Mouse (Mus musculus): ENCODE measurements around the gene Sike1. TPM values are rescaled to one million over a fixed set of nuclear protein-coding genes. Genes with fewer than 3 reads are reported as not detected.

Gene Sike1
- 77.2 and 86.8 TPM in 2 replicates for polyA plus RNA-seq (2016; fragmentation: Nextera tagmentation; extraction: Ambion mirVana)

- Histone ChIP-seq H3K9ac (peak within 1 kb of the TSS; percentile 83), H3K36me3 (replicated peaks) (peaks cover 28% of the 10 kb centered on the region), H3K4me2 (peak within 1 kb of the TSS; percentile 63), H3K4me1 (peaks cover 12% of the 10 kb centered on the region), H3K4me3 (replicated peaks) (peak within 1 kb of the TSS; percentile 79), H3K27ac (peak within 1 kb of the TSS; percentile 89), H3K27me3 (no peaks in the 10 kb centered on the region), H3K9me3 (0 out of 2 replicates have a peak, but pooled peaks cover 6% of the 10 kb centered on the region)
- WGBS = under 1% methylated on average over 58 of the region's 60 CpGs
- ATAC-seq (ENCODE audit: low FRiP score) = peak; percentile 99
Observed at GRCm38 (mm10) chr3:102995605-102996321, at the start of gene Sike1. TSS of gene Sike1 (plus strand) at chr3:102995708.

- Histone ChIP-seq H3K4me3 (replicated peaks) (no peak overlapping the region), H3K9ac (no peak overlapping the region), H3K4me2 (no peak overlapping the region), H3K27ac (no peak overlapping the region), H3K36me3 (replicated peaks) (no peaks in the 10 kb centered on the region), H3K4me1 (no peaks in the 10 kb centered on the region), H3K27me3 (no peaks in the 10 kb centered on the region), H3K9me3 (no peaks in the 10 kb centered on the region)
- ATAC-seq (ENCODE audit: low FRiP score) = no peak
- WGBS = 77% methylated on average over 3 of the region's 3 CpGs
Observed at GRCm38 (mm10) chr3:102946312-102946711, 49.2 kb upstream of the Sike1 start.

GRCm38 (mm10) chr3:102946861-102947260 lies 48.6 kb upstream of the Sike1 start:
- Histone ChIP-seq H3K4me2 (no peak overlapping the region), H3K9me3 (no peaks in the 10 kb centered on the region), H3K36me3 (replicated peaks) (no peaks in the 10 kb centered on the region), H3K27me3 (no peaks in the 10 kb centered on the region), H3K4me1 (no peaks in the 10 kb centered on the region), H3K4me3 (replicated peaks) (no peak overlapping the region), H3K27ac (no peak overlapping the region), H3K9ac (no peak overlapping the region)
- 44% methylated on average over 5 of the region's 5 CpGs for WGBS
- no peak for ATAC-seq (ENCODE audit: low FRiP score)

- 92% methylated on average over 12 of the region's 12 CpGs for WGBS
- ATAC-seq (ENCODE audit: low FRiP score) = no peak
- no peak overlapping the region for H3K4me2 ChIP-seq
Observed at GRCm38 (mm10) chr3:102954476-102954875, 41.0 kb upstream of the Sike1 start.

GRCm38 (mm10) chr3:102955143-102955542 lies 40.4 kb upstream of the Sike1 start:
- no peak overlapping the region for H3K4me2 ChIP-seq
- H3K27me3 ChIP-seq = no peaks in the 10 kb centered on the region
- WGBS = 88% methylated on average over 3 of the region's 3 CpGs
- H3K27ac ChIP-seq = no peak overlapping the region
- H3K36me3 ChIP-seq (replicated peaks) = no peaks in the 10 kb centered on the region
- no peak for ATAC-seq (ENCODE audit: low FRiP score)
- no peak overlapping the region for H3K4me3 ChIP-seq (replicated peaks)
- H3K4me1 ChIP-seq = no peaks in the 10 kb centered on the region
- no peak overlapping the region for H3K9ac ChIP-seq
- H3K9me3 ChIP-seq = no peaks in the 10 kb centered on the region

More at GRCm38 (mm10) chr3:102954476-102954875, 41.0 kb upstream of the Sike1 start:
- no peaks in the 10 kb centered on the region for H3K9me3 ChIP-seq
- H3K27ac ChIP-seq = no peak overlapping the region
- H3K27me3 ChIP-seq = no peaks in the 10 kb centered on the region
- no peak overlapping the region for H3K9ac ChIP-seq
- no peaks in the 10 kb centered on the region for H3K36me3 ChIP-seq (replicated peaks)
- no peak overlapping the region for H3K4me3 ChIP-seq (replicated peaks)
- H3K4me1 ChIP-seq = no peaks in the 10 kb centered on the region

- no peak for ATAC-seq (ENCODE audit: low FRiP score)
- Histone ChIP-seq H3K4me2 (no peak overlapping the region), H3K9me3 (no peaks in the 10 kb centered on the region), H3K4me3 (replicated peaks) (no peak overlapping the region), H3K27me3 (no peaks in the 10 kb centered on the region), H3K9ac (no peak overlapping the region), H3K27ac (no peak overlapping the region), H3K4me1 (no peaks in the 10 kb centered on the region), H3K36me3 (replicated peaks) (no peaks in the 10 kb centered on the region)
- 56% methylated on average over 3 of the region's 3 CpGs for WGBS
Observed at GRCm38 (mm10) chr3:102955596-102955995, 39.9 kb upstream of the Sike1 start.

GRCm38 (mm10) chr3:102964033-102964432 lies 31.5 kb upstream of the Sike1 start, which contains the start of gene Nr1h5:
TSS of gene Nr1h5 (minus strand) at chr3:102964133.
- Histone ChIP-seq H3K9me3 (no peaks in the 10 kb centered on the region), H3K4me1 (no peaks in the 10 kb centered on the region), H3K36me3 (replicated peaks) (no peaks in the 10 kb centered on the region), H3K27me3 (0 out of 2 replicates have a peak, but pooled peaks cover 3% of the 10 kb centered on the region), H3K27ac (no peak within 1 kb of the TSS), H3K4me2 (no peak within 1 kb of the TSS), H3K4me3 (replicated peaks) (no peak within 1 kb of the TSS), H3K9ac (no peak within 1 kb of the TSS)
- ATAC-seq (ENCODE audit: low FRiP score) = no peak
- WGBS = 61% methylated on average over 3 of the region's 3 CpGs

- 34% methylated on average over 9 of the region's 9 CpGs for WGBS
- Histone ChIP-seq H3K9me3 (no peaks in the 10 kb centered on the region), H3K4me3 (replicated peaks) (no peak overlapping the region), H3K27me3 (0 out of 2 replicates have a peak, but pooled peaks cover 3% of the 10 kb centered on the region), H3K4me1 (peaks cover 13% of the 10 kb centered on the region), H3K27ac (peak overlapping the region; percentile 14), H3K4me2 (0 out of 2 replicates have a peak overlapping the region, but pooled peaks have one; percentile 8), H3K9ac (no peak overlapping the region), H3K36me3 (replicated peaks) (no peaks in the 10 kb centered on the region)
- ATAC-seq (ENCODE audit: low FRiP score) = peak; percentile 93
Observed at GRCm38 (mm10) chr3:102970067-102970466, 25.4 kb upstream of the Sike1 start.

GRCm38 (mm10) chr3:102970508-102970907 lies 25.0 kb upstream of the Sike1 start:
- WGBS = 87% methylated on average over 3 of the region's 3 CpGs
- ATAC-seq (ENCODE audit: low FRiP score) = no peak
- H3K27ac ChIP-seq = no peak overlapping the region

GRCm38 (mm10) chr3:102976906-102977305 lies 18.6 kb upstream of the Sike1 start:
- Histone ChIP-seq H3K36me3 (replicated peaks) (no peaks in the 10 kb centered on the region), H3K9me3 (no peaks in the 10 kb centered on the region), H3K4me3 (replicated peaks) (no peak overlapping the region), H3K4me1 (peaks cover 9% of the 10 kb centered on the region), H3K4me2 (no peak overlapping the region), H3K27ac (no peak overlapping the region), H3K27me3 (no peaks in the 10 kb centered on the region), H3K9ac (no peak overlapping the region)
- WGBS = 81% methylated on average over 4 of the region's 4 CpGs
- no peak for ATAC-seq (ENCODE audit: low FRiP score)

More at GRCm38 (mm10) chr3:102970508-102970907, 25.0 kb upstream of the Sike1 start:
- no peaks in the 10 kb centered on the region for H3K36me3 ChIP-seq (replicated peaks)
- no peak overlapping the region for H3K4me2 ChIP-seq
- no peak overlapping the region for H3K4me3 ChIP-seq (replicated peaks)
- no peaks in the 10 kb centered on the region for H3K9me3 ChIP-seq
- H3K4me1 ChIP-seq = peaks cover 13% of the 10 kb centered on the region
- H3K9ac ChIP-seq = no peak overlapping the region
- 0 out of 2 replicates have a peak, but pooled peaks cover 3% of the 10 kb centered on the region for H3K27me3 ChIP-seq

GRCm38 (mm10) chr3:102979550-102980348 lies 15.8 kb upstream of the Sike1 start:
- Histone ChIP-seq H3K27ac (peak overlapping the region; percentile 70), H3K4me1 (peaks cover 7% of the 10 kb centered on the region), H3K9ac (no peak overlapping the region), H3K36me3 (replicated peaks) (no peaks in the 10 kb centered on the region), H3K27me3 (no peaks in the 10 kb centered on the region), H3K9me3 (no peaks in the 10 kb centered on the region), H3K4me3 (replicated peaks) (no peak overlapping the region), H3K4me2 (peak overlapping the region; percentile 43)
- ATAC-seq (ENCODE audit: low FRiP score) = peak; percentile 96
- 7% methylated on average over 10 of the region's 10 CpGs for WGBS

- no peak overlapping the region for H3K9ac ChIP-seq
- 25% methylated on average over 3 of the region's 3 CpGs for WGBS
- no peak for ATAC-seq (ENCODE audit: low FRiP score)
Observed at GRCm38 (mm10) chr3:102980349-102980736, 15.2 kb upstream of the Sike1 start.

More at GRCm38 (mm10) chr3:102980349-102980736, 15.2 kb upstream of the Sike1 start:
- H3K4me2 ChIP-seq = peak overlapping the region; percentile 43
- H3K27me3 ChIP-seq = no peaks in the 10 kb centered on the region
- peaks cover 5% of the 10 kb centered on the region for H3K4me1 ChIP-seq
- H3K27ac ChIP-seq = peak overlapping the region; percentile 70
- no peaks in the 10 kb centered on the region for H3K9me3 ChIP-seq
- H3K36me3 ChIP-seq (replicated peaks) = no peaks in the 10 kb centered on the region
- no peak overlapping the region for H3K4me3 ChIP-seq (replicated peaks)
